Mouse (Mus musculus): ENCODE measurements around the gene Sfi1. TPM values are rescaled to one million over a fixed set of nuclear protein-coding genes. Genes with fewer than 3 reads are reported as not detected.
A peak's percentile ranks its signal among the peaks of the same experiment; 100 is the strongest.
"Not testable (repeated sequence)": the region's sequence is repeated elsewhere in the genome, so short reads cannot be mapped to it uniquely, and the experiment has no call there.

The Sfi1 gene
- polyA plus RNA-seq, 1 experiment from 2014 or later, result 9.9 TPM

DNA sequence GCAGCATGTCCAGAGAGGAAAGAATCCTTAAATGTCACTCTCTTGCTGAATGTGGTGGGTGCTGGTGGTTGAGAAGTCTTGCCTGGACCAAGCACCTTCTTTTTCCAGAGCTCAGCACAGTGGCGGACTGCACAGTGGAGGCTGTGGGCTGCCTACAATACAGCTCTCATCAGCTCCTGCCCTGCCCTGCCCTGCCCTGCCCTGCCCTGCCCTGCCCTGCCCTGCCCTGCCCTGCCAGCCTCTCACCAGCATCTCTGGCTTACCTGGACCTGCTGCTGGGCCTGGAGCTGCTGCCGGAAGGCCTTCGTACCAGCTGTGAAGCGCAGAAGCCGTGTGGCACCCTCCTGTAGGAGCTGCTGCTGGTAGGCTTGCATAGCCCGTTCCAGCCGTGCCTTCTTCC, 57.9 kb downstream of the Sfi1 start:
- not testable (repeated sequence) for H3K4me1 ChIP-seq (ENCODE audit: control insufficient read depth, insufficient read depth, low read length); DNase-seq (ENCODE audit: low spot score); H3K9ac ChIP-seq (ENCODE audit: low read length); H3K27ac ChIP-seq (replicated peaks; ENCODE audit: low read depth, low read length); H3K27me3 ChIP-seq (ENCODE audit: control insufficient read depth, insufficient read depth, low read length); H3K36me3 ChIP-seq (ENCODE audit: control insufficient read depth, insufficient read depth, low read length); H3K4me2 ChIP-seq (ENCODE audit: low read depth, severe bottlenecking); ATAC-seq (ENCODE audit: insufficient number of reproducible peaks, low FRiP score, low TSS enrichment, low read depth); H3K4me3 ChIP-seq (ENCODE audit: low read depth, low read length)
- 98% methylated on average over 5 of the region's 7 CpGs for WGBS
- H3K9me3 ChIP-seq (ENCODE audit: control insufficient read depth, low read length), result peaks cover 14% of the 10 kb centered on the region

DNA sequence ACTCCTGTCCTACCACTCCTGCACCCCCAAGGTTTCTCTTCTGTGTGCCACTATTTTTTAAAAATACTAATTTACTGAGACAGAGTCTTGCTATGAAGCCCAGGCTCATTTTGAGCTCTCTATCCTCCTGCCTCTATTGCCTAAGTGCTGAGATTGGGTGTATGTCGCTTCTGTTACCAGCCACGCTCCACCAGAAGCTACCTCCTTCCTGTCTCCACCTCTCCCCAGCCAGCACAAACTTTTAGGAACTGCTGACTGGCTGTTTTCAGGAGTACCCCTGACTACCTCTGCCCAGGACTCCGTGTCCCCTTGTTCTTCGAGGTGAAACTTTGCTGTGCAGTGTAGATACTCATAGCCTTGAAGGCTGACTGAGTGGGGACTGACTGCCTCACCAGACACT, 59.9 kb downstream of the Sfi1 start:
- WGBS, result no CpG with 5 or more reads among the region's 4 CpGs
- not testable (repeated sequence) for H3K9ac ChIP-seq (ENCODE audit: low read length); H3K4me1 ChIP-seq (ENCODE audit: control insufficient read depth, insufficient read depth, low read length); DNase-seq (ENCODE audit: low spot score); H3K4me3 ChIP-seq (ENCODE audit: low read depth, low read length); H3K27ac ChIP-seq (replicated peaks; ENCODE audit: low read depth, low read length); H3K27me3 ChIP-seq (ENCODE audit: control insufficient read depth, insufficient read depth, low read length); H3K4me2 ChIP-seq (ENCODE audit: low read depth, severe bottlenecking); H3K36me3 ChIP-seq (ENCODE audit: control insufficient read depth, insufficient read depth, low read length)
- H3K9me3 ChIP-seq (ENCODE audit: control insufficient read depth, low read length), result peaks cover 12% of the 10 kb centered on the region
- ATAC-seq (ENCODE audit: insufficient number of reproducible peaks, low FRiP score, low TSS enrichment, low read depth), result peak; percentile 6

GRCm38 (mm10) chr11:3132957-3133356, 60.3 kb downstream of the Sfi1 start:
- not testable (repeated sequence) for H3K27me3 ChIP-seq (ENCODE audit: control insufficient read depth, insufficient read depth, low read length); H3K27ac ChIP-seq (replicated peaks; ENCODE audit: low read depth, low read length); H3K4me2 ChIP-seq (ENCODE audit: low read depth, severe bottlenecking); DNase-seq (ENCODE audit: low spot score); H3K36me3 ChIP-seq (ENCODE audit: control insufficient read depth, insufficient read depth, low read length); H3K4me3 ChIP-seq (ENCODE audit: low read depth, low read length); H3K9ac ChIP-seq (ENCODE audit: low read length); H3K4me1 ChIP-seq (ENCODE audit: control insufficient read depth, insufficient read depth, low read length)
- peaks cover 10% of the 10 kb centered on the region for H3K9me3 ChIP-seq (ENCODE audit: control insufficient read depth, low read length)
- 85% methylated on average over 3 of the region's 3 CpGs for WGBS
- ATAC-seq (ENCODE audit: insufficient number of reproducible peaks, low FRiP score, low TSS enrichment, low read depth), result peak; percentile 8

- H3K9ac ChIP-seq (ENCODE audit: low read length); H3K4me2 ChIP-seq (ENCODE audit: low read depth, severe bottlenecking); H3K27me3 ChIP-seq (ENCODE audit: control insufficient read depth, insufficient read depth, low read length); H3K27ac ChIP-seq (replicated peaks; ENCODE audit: low read depth, low read length); H3K36me3 ChIP-seq (ENCODE audit: control insufficient read depth, insufficient read depth, low read length); H3K4me1 ChIP-seq (ENCODE audit: control insufficient read depth, insufficient read depth, low read length); H3K9me3 ChIP-seq (ENCODE audit: control insufficient read depth, low read length); H3K4me3 ChIP-seq (ENCODE audit: low read depth, low read length): not testable (repeated sequence)
- peak; percentile 37 for ATAC-seq (ENCODE audit: insufficient number of reproducible peaks, low FRiP score, low TSS enrichment, low read depth)
- 86% methylated on average over 8 of the region's 10 CpGs for WGBS
- DNase-seq (ENCODE audit: low spot score), result peak; percentile 48
Observed at GRCm38 (mm10) chr11:3132001-3132400, 61.3 kb downstream of the Sfi1 start.

DNA sequence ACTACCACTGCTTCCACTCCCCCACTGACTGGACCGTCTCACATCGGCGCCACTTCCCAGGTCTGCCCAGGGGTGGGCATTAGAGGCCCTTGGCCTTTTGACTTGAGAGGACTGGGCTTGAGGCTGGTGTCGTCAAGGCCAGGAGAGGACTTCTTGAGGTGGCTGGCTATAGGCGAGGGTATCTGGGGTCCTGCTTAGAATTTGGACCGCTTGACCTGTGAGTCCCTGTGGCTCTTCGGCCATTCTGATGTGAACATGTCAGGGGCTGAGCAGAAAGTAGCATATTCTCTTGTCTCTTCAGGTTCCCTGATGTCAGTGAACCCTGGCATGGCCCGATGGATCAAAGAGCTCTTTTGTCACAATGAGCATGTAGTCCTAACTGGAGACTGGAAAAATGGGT, 63.4 kb downstream of the Sfi1 start:
- not testable (repeated sequence) for H3K9me3 ChIP-seq (ENCODE audit: control insufficient read depth, low read length); DNase-seq (ENCODE audit: low spot score); H3K27me3 ChIP-seq (ENCODE audit: control insufficient read depth, insufficient read depth, low read length); H3K4me3 ChIP-seq (ENCODE audit: low read depth, low read length); H3K4me1 ChIP-seq (ENCODE audit: control insufficient read depth, insufficient read depth, low read length); H3K4me2 ChIP-seq (ENCODE audit: low read depth, severe bottlenecking); H3K27ac ChIP-seq (replicated peaks; ENCODE audit: low read depth, low read length); ATAC-seq (ENCODE audit: insufficient number of reproducible peaks, low FRiP score, low TSS enrichment, low read depth); H3K36me3 ChIP-seq (ENCODE audit: control insufficient read depth, insufficient read depth, low read length); H3K9ac ChIP-seq (ENCODE audit: low read length)
- WGBS, result 89% methylated on average over 5 of the region's 8 CpGs

DNA sequence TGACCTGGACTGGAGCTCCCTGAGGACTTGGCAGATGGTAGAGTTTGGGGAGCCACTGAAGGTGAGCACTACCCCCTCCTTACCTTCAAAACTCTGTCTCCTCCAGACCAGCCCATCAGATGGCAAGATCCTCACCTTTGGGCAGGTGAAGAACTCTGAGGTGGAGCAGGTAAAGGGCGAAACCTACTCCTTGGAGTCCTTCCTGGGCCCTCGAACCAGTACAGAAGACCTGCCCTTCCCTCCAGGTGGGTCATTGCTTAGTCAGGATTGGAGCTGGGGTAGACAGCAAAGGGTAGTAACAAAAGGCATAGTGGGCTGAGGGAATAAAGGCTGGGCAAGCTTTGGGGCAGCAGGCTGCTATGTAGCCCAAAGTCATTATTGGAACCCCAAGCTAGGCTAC, 64.0 kb downstream of the Sfi1 start:
- not testable (repeated sequence) for H3K9ac ChIP-seq (ENCODE audit: low read length); H3K36me3 ChIP-seq (ENCODE audit: control insufficient read depth, insufficient read depth, low read length); H3K4me2 ChIP-seq (ENCODE audit: low read depth, severe bottlenecking); H3K4me1 ChIP-seq (ENCODE audit: control insufficient read depth, insufficient read depth, low read length); H3K27ac ChIP-seq (replicated peaks; ENCODE audit: low read depth, low read length); DNase-seq (ENCODE audit: low spot score); ATAC-seq (ENCODE audit: insufficient number of reproducible peaks, low FRiP score, low TSS enrichment, low read depth); H3K27me3 ChIP-seq (ENCODE audit: control insufficient read depth, insufficient read depth, low read length); H3K9me3 ChIP-seq (ENCODE audit: control insufficient read depth, low read length); H3K4me3 ChIP-seq (ENCODE audit: low read depth, low read length)
- WGBS, result 100% methylated on average over 2 of the region's 2 CpGs

DNA sequence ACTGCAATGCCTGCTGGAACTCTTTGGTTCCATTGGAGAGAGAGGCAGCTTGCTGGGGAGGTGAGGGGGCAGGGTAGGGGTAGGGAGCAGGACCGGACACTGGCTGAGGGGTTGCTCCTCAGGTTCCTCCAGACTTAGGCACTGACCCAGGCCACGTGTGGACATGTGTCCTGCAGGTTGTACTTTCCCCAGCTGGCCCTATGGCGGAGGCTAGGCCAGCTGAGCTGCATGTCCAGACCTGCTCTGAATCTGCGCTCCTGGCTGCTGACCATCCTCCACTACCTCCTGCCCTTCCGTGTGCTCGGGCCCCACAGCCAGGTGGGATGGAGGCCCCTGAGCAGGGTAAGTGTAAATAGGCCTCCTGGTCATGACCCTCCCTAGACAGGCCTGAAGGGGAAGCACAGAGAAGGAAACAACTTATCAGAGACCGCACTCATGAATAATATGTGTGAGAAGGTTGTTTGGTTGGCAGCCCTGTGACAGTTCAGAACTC, 65.9 kb downstream of the Sfi1 start:
- peak; percentile 44 for DNase-seq (ENCODE audit: low spot score)

GRCm38 (mm10) chr11:3126478-3127302, 66.6 kb downstream of the Sfi1 start:
- H3K4me2 ChIP-seq (ENCODE audit: low read depth, severe bottlenecking); H3K9ac ChIP-seq (ENCODE audit: low read length); DNase-seq (ENCODE audit: low spot score); H3K4me1 ChIP-seq (ENCODE audit: control insufficient read depth, insufficient read depth, low read length); H3K9me3 ChIP-seq (ENCODE audit: control insufficient read depth, low read length); H3K27ac ChIP-seq (replicated peaks; ENCODE audit: low read depth, low read length); H3K27me3 ChIP-seq (ENCODE audit: control insufficient read depth, insufficient read depth, low read length); H3K36me3 ChIP-seq (ENCODE audit: control insufficient read depth, insufficient read depth, low read length); H3K4me3 ChIP-seq (ENCODE audit: low read depth, low read length): not testable (repeated sequence)
- 82% methylated on average over 6 of the region's 6 CpGs for WGBS
- ATAC-seq (ENCODE audit: insufficient number of reproducible peaks, low FRiP score, low TSS enrichment, low read depth), result peak; percentile 53

More for the DNA sequence above, 65.9 kb downstream of the Sfi1 start:
- H3K4me2 ChIP-seq (ENCODE audit: low read depth, severe bottlenecking); H3K27ac ChIP-seq (replicated peaks; ENCODE audit: low read depth, low read length); H3K4me3 ChIP-seq (ENCODE audit: low read depth, low read length); H3K4me1 ChIP-seq (ENCODE audit: control insufficient read depth, insufficient read depth, low read length); H3K9ac ChIP-seq (ENCODE audit: low read length); H3K36me3 ChIP-seq (ENCODE audit: control insufficient read depth, insufficient read depth, low read length); H3K9me3 ChIP-seq (ENCODE audit: control insufficient read depth, low read length); H3K27me3 ChIP-seq (ENCODE audit: control insufficient read depth, insufficient read depth, low read length): not testable (repeated sequence)
- peak; percentile 52 for ATAC-seq (ENCODE audit: insufficient number of reproducible peaks, low FRiP score, low TSS enrichment, low read depth)
- WGBS, result 92% methylated on average over 5 of the region's 7 CpGs

Data from limb, embryonic 11.5 days (tissue).